Mouse (Mus musculus) cerebellum, adult 2 months (tissue): ENCODE measurements at regions not wholly inside any gene's neighbourhood (a gene's known extent, or its start where the extent isn't known, plus 50 kb on each side); places are given as distances from the start of the nearest gene placed in this dataset.

Experiments used
- CTCF ChIP-seq: fragments of 200-500 bp; IDR thresholded peaks from 2 replicates; pipeline ENCODE4 v1.5.1; 2011; ENCODE audit warnings: low read depth, mild to moderate bottlenecking, control low read depth, low read length, moderate library complexity, borderline replicate concordance; ENCODE audit not compliant: insufficient read depth
- POLR2A ChIP-seq: fragments of 200-500 bp; IDR thresholded peaks from 2 replicates; pipeline ENCODE4 v1.6.1; 2011; ENCODE audit warnings: low read length, control low read depth, borderline replicate concordance; ENCODE audit not compliant: insufficient read depth

DNA sequence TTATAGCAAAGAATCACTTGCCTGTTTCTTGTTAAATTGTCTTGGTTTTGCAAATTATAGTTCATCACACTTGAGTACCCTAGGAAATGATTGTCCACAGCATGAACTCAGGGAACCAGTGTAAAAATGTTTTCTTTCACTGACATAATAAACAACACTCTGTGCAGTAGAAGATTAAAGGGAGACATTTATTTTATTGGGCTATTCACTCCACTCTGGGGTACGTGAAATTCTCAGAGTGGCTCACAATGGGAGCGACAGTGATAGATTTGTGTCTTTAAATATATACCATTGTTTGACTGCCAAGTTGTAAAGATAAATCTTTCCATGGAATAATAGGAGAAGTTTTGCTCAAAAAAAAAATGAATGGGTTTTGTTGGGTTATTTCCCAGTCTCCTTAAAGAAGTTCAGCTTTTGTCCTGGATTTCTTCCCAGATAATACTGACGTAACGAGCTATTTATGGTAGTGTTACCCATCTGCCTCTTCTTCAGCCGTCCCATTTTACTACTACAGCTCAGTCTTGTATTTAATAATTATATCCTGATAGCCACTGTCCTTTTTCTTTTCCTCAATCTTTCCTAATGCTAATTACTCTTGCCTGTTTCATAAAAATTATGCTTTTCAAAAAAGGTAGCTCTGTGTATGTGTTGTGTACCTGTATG lies 1911.3 kb downstream of the Cntnap5b start:
- TF ChIP-seq CTCF: no peak
- TF ChIP-seq POLR2A: no peak
